Mouse (Mus musculus) inflammation-experienced regulatory T-cells, adult 6 months (primary cell): ENCODE measurements around the gene Alpi. TPM values are rescaled to one million over a fixed set of nuclear protein-coding genes. Genes with fewer than 3 reads are reported as not detected.

Experiments
- ATAC-seq: one replicate; pipeline ENCODE4 v1.8.0; 2017
- polyA plus RNA-seq, 3 experiments: library from polyadenylated mRNA; unstranded; fragments of 100-300 nt; shearing (Covaris generic); gene quantifications; one replicate each; pipeline ENCODE4 v1.2.1; 2017

Gene Alpi
- polyA plus RNA-seq = not detected

DNA sequence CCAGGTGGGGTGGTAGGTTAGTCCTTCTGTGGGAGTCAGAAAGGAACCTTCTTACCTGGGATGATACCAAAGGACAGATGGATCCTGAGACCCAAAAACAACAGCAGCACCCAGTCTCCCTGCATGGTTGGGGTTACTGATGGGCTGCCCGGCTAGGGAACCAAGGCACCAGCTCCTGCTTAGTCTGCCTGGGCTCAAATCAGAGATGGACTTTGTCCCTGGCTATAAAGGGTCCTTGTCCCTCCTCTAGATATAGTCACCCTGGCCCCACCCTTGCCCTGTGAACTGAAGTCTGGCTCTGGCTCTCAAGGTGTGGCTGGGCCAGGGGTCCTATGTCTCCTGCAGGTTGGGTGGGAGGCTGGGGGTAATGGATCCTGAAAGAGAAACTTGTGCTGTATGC, at the start of gene Alpi:
Gene Alpi (minus strand): TSS at position 196 of the 400 bp plus-strand sequence.
- ATAC-seq = no peak

DNA sequence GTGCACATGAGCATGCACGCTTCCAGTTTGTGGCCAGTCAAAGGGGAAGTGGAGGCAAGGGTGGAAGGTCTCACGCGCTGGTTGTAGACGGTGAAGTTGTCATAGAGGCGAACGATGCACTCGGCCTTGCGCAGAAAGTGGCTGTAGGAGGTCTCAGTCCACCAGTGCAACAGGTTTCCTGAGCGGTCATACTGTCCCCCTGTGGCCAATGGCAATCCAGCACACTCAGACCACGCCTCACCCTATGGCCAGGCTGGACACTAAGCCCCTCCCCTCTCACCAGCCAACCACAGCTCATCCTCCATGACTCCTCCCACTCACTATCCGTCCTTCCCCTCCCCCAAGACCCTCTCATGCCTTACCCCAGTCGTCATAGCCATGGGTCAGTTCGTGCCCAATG, 48.0 kb upstream of the Alpi start:
- ATAC-seq = no peak

- no peak for ATAC-seq
Measured at GRCm38 (mm10) chr1:87143141-87143540, 41.7 kb upstream of the Alpi start.

DNA sequence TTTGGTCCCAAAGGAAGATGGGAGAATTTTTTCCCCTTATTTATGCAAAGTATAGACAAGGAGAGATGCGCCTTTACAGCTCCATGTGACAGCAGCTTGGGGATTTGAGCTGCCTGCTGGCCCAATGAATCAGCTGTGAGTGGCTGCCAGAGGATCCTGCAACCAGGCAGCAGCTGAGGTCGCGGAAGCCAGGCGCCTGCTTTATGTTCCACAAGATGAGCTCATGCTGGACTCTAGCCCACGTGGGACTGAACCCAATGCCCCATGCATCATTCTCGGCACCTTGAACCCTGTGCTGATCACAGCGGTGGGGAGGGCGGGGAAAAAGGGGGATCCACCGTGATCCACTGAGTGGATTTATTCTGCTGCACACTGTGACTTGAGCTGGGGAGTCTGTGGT, 41.0 kb upstream of the Alpi start:
- no peak for ATAC-seq

GRCm38 (mm10) chr1:87141550-87141949, 40.1 kb upstream of the Alpi start:
- no peak for ATAC-seq

DNA sequence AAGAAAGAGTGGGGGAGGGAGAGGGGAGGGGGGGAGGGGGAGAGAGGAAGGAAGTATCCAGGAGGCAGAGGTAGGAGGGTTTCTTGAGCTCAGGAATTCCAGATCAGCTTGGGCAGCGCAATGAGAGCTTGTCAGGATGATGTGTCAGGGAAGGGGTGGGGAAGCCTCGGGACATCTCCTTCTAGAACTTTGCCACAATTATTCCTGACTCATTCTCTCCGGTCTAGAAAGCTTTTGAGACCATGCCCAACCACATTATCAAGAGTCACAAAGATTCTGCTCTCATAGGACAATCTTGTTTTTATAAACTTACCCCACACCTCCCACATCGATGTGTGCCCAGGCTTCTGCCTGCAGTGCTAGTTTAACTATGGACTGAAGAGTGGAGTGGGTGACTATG, 30.4 kb upstream of the Alpi start:
- ATAC-seq = peak; percentile 14

DNA sequence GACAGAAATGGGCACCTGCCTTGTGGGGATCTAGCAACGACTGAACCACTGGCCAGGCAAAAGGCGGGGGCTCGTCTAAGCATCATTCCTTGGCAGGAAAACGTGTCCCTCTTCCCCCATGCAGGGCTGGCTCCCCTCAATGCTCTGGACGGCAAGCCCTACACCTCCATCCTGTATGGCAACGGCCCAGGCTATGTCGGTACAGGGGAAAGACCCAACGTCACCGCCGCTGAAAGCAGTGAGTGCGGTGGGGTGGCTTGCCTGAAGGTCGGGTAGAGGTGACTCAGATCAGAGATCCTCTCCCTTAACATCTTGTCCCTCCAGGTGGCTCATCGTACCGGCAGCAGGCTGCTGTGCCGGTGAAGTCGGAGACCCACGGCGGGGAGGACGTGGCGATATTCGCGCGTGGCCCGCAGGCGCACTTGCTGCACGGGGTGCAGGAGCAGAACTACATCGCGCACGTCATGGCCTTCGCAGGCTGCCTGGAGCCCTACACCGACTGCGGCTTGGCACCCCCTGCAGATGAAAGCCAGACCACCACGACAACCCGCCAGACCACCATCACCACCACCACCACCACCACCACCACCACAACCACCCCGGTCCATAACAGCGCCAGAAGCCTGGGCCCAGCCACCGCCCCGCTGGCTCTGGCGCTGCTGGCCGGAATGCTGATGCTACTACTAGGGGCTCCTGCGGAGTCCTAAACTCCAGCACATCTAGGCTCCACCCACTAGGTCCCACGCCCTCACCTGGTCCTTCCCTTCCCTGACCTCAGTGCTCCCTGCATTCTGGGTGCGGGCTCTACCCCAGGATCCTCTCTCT, 26.0 kb upstream of the Alpi start:
- peak; percentile 43 for ATAC-seq

DNA sequence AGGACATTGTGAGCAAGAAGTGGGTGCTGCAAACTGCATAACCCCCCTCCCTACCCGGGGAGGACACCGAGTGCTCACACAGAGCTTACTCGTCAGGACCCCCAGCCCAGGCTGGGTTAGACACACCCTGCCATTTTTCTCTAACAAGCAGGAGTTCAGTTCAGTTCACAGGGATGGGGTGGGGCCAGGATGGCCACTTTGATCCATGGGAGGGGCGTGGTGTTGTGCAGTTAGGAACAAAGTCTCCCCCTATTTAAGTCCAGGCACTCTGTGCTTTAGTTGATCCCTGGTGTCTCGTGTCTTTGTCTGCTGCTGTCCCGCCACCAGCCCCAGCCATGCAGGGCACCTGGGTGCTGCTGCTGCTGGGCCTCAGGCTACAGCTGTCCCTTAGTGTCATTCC, 23.3 kb upstream of the Alpi start, which contains the start of gene Akp3:
Gene Akp3 (plus strand): TSS at position 301 of the 400 bp plus-strand sequence.
- ATAC-seq = no peak

DNA sequence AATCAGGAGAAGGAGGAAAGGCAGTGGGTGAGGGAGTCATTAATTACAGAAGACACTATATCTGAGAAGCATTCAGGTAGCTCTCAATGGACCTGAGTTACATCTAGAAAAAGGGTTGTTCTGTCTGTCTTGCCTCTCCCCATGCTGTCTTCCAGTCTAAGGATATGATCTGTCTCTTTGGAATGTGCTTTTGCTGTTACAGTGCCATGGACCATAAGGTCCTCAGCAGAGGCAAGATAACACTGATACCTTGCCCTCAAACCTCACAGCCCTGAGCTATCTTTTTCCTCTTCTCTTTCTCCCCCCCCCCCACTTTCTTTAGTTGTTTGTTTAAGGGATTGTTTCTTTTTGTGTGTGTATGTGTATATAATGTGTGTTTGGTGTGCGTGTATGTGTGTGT, 13.4 kb upstream of the Alpi start:
- no peak for ATAC-seq

GRCm38 (mm10) chr1:87111719-87112354, 10.4 kb upstream of the Alpi start:
- ATAC-seq = no peak

- ATAC-seq = no peak
Measured at GRCm38 (mm10) chr1:87108564-87108963, 7.2 kb upstream of the Alpi start.

DNA sequence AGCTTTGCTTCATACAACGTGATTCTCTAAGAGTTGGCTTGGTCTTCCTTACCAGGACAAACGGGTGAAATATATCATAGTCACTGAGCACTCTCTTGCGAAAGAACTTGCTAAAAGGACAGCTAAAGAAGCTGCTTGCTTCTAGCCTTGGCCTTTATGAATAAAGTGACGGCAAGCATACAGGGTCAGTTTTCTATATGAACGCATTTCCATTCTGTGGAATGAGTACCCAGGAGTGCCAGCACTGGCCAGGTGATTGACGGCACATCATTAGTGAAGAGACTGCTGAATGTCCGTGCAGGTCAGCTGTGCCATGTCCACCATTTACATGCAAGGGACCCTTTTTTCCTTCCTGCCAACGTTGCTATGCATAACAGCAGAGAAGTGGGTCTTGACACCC, 5.1 kb upstream of the Alpi start:
- ATAC-seq = no peak

GRCm38 (mm10) chr1:87103936-87104335, 2.5 kb upstream of the Alpi start:
- no peak for ATAC-seq

DNA sequence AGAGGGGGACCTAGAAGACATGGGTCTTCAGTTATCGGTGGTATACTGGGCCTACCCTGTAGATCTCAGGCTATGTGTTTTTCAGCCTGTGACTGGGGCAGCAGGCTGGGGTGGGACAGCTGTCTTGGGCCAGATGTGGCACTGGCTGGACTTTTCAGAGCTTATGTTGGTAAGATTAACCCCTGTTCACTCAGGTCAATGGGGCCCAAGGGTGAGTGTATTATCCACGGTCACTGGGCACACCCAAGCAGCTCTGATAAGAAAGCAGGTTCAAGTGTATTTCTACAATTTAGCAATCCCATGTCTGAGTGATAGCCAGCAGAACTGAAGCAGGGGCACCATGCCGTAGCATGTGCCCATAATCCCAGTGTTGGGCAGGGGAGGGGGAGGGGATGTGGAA, 708 bp upstream of the Alpi start:
- no peak for ATAC-seq

DNA sequence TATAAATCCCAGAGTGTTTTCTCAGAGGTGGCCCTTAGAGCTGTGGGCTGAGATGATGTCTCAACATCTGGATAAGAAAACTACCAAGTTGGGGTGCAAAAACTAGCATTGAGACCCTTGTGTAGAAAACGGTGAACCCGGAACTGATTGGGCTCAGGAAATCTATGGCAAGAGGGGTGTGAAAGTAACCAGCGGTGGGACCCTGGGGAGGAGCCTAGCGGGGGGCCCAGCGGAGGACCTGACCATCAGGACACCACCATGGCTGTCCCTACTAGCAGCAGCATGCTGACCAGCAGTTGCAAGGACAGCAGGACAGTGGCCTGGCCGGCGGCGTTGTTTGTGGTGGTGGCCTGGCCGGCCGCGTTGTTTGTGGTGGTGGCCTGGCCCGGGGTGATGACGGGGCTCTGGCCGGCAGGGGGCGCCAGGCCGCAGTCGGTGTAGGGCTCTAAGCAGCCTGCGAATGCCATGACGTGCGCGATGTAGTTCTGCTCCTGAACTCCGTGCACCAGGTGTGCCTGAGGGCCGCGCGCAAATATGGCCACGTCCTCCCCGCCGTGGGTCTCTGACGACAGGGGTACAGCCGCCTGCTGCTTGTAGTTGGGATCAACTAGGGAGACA, 2.9 kb downstream of the Alpi start:
- no peak for ATAC-seq

- ATAC-seq = no peak
Measured at GRCm38 (mm10) chr1:87095642-87096041, 5.8 kb downstream of the Alpi start.

- ATAC-seq = no peak
Measured at GRCm38 (mm10) chr1:87089828-87090227, 11.6 kb downstream of the Alpi start, which contains the start of gene Alppl2. Alppl2 (minus strand) TSS chr1:87089928.

DNA sequence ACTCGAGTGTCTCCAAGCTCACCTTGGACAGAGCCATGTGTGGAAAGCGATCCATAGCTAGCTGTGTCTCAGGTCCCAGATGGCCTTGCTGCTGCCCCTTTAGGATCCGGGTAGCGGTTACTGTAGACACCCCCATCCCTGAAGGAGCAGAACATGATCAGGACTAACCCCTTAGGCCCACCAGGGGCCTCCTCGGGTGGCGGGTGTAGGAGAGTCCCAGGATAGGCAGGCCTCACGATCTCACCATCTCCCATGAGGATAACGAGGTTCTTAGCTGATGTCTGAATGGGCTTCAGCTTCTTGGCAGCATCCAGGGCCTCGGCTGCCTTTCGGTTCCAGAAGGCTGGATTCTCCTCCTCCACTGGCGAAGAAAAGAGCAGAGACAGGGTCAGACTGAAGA, 12.2 kb downstream of the Alpi start:
- ATAC-seq = no peak

GRCm38 (mm10) chr1:87086964-87087363, 14.4 kb downstream of the Alpi start:
- no peak for ATAC-seq

DNA sequence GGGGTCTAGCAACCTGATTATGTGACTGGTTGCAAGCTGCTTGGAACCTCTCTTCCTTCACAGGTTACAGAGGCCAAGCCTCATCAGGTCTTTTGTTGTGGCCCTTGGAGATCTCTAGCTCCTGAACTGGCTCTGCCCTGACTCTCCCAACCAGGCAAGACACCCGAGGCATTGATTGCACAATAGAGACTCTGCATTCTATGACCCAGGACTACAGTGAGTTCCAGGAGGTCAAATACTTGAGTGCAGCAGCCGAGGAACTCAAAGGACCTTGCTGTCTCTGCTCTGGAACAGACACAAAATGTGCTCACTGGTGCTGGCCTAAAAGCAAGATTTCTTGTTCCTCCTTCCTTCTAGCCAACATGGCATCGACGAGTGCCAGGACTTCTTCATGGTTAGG, 15.2 kb downstream of the Alpi start:
- ATAC-seq = no peak

GRCm38 (mm10) chr1:87073776-87074175, 27.6 kb downstream of the Alpi start:
- ATAC-seq = no peak

- ATAC-seq = no peak
Measured at GRCm38 (mm10) chr1:87070720-87071119, 30.7 kb downstream of the Alpi start.

DNA sequence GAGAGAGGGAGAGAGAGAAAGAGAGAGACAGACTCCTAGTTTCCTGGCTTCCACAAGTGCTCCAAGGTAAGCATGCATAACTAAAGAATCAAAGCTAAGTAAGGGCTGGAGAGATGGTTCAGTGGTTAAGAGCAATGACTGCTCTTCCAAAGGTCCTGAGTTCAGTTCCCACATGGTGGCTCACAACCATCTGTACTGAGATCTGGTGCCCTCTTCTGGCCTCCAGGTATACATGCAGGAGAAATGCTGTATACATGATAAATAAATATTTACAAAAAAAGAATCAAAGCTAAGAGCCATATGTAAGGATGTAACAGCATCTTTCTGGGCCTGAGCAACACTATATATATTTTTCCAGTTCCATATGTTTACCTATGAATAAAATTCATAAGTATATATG, 40.5 kb downstream of the Alpi start:
- no peak for ATAC-seq
